Mouse (Mus musculus) kidney, adult 2 months (tissue): ENCODE measurements around the gene Oit3.

Source experiments
- CTCF ChIP-seq: fragments of 200-500 bp; conservative IDR thresholded peaks from 2 replicates; pipeline ENCODE4 v1.5.1; 2011; ENCODE audit warnings: low read depth, mild to moderate bottlenecking, control low read depth, low read length, moderate library complexity, mixed read lengths; ENCODE audit not compliant: insufficient read depth, insufficient read length
- POLR2A ChIP-seq: fragments of 200-500 bp; IDR thresholded peaks from one replicate; pipeline ENCODE4 v1.6.1; 2011; ENCODE audit warnings: low read depth, low read length, control low read depth

DNA sequence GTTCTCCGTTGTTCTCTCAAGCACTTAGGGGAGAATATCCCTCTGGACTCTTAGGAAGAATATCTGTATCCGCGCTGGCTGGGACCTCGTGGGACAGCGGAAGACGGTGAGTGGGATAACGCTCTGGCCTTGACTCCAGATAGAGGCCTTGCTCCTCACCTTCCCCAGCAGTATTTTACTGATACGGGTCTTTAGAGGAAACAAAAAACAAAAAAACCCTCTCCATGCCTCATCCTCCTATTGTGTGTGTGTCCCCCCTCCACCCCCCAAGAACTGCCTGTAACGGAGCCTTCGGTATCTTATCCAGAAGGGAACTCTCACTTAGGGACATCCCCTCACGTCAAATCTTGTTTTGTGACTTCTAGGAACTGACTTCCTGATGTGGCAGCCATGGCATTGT, at the start of gene Oit3:
- TF ChIP-seq CTCF, result no peak
- TF ChIP-seq POLR2A, result no peak
